Mouse (Mus musculus): ENCODE measurements at regions not wholly inside any gene's neighbourhood (a gene's known extent, or its start where the extent isn't known, plus 50 kb on each side); places are given as distances from the start of the nearest gene placed in this dataset.

GRCm38 (mm10) chr15:17135721-17136120 lies 407.2 kb downstream of the Cdh9 start:
- TF ChIP-seq POLR2A (IDR thresholded peaks at IDR 0.05; ENCODE audit: insufficient read depth, low read depth, low read length) (no peak), EP300 (IDR thresholded peaks at IDR 0.05; ENCODE audit: insufficient read depth, low read depth, low read length) (no peak), CTCF (IDR thresholded peaks at IDR 0.05) (no peak)
